Mouse (Mus musculus) urinary bladder, postnatal 10 days (tissue): ENCODE results near the gene Lrrtm3.

Experiments used
- DNase-seq: peaks from one replicate; pipeline ENCODE4 v3.0.0; 2022; ENCODE audit warnings: low spot score

Lrrtm3 gene

DNA sequence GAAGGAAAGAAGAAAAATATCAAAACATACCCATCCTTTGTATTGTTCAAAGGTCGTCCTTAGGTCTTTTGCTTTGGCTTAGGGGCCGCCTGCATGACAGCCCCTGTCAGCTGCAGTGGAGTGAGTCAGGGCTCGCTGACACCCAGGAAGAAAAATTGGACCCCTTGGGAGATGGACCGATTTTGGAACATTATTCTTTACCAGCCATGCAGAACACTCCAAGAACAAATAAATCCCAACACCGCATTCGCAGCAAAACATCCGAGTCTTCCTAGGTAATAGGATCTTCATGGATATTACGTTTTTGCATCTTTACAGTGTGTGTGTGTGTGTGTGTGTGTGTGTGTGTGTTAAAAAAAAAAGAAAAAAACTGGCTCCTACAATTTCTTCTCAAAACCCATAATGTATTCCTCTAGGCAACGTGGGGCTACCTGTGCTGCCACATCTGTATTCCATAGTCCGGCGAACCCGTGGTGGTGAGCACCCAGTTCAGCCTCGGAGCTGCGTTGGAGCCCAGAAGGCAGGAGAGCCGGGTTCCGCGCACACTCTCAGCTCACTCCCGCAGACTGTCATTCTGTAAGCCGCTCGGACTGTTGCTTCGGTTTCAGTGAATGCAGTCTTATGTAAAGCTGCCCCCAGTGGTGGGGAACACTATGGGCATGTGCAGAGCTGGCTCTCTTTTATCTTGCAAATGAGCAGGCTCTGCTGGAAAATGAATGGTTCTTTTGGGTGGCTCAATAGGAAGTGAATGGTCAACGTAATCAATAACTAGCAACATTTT lies at the start of gene Lrrtm3:
Gene Lrrtm3, minus strand, starts transcription at position 598 of the 781 bp plus-strand sequence.
- no peak for DNase-seq

DNA sequence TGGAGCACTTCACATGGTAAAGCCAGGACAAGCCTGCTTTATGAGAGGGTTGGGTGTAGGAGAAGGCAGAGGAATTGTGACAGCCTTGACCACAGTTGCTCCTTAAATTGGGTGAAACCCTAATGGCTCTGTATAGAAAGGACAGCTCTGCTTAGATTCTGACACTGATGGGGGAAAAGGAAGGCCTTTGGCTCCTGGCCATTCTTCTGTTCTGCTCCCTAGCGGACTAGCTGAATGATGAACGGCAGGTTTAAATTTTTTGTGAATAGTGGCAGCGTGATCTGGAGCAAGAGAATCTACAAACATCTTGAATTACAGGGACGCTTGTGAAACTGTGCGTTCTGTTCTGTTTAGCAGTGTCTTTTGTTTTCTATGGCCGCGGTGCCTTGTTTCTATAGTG lies 45.4 kb upstream of the Lrrtm3 start:
- DNase-seq = no peak

DNA sequence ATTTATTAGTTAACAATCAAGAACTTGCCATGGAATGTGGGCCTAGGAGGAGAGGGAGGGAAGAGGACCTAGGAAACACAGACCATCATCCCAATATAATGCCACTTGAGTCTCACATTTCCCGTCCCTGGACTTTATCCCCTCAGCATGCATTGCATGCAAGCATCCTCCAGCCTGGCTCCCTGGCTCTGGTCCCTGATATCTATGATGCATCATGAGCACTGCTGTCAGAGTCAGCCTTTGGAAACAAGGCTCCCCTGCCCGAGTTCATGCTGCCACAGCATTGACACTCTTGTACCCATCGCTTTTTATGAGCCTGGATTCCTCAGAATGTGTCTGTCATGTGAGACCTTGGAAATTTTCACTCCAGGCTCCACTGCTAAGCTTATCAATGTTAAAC lies 43.4 kb upstream of the Lrrtm3 start:
- DNase-seq = no peak

DNA sequence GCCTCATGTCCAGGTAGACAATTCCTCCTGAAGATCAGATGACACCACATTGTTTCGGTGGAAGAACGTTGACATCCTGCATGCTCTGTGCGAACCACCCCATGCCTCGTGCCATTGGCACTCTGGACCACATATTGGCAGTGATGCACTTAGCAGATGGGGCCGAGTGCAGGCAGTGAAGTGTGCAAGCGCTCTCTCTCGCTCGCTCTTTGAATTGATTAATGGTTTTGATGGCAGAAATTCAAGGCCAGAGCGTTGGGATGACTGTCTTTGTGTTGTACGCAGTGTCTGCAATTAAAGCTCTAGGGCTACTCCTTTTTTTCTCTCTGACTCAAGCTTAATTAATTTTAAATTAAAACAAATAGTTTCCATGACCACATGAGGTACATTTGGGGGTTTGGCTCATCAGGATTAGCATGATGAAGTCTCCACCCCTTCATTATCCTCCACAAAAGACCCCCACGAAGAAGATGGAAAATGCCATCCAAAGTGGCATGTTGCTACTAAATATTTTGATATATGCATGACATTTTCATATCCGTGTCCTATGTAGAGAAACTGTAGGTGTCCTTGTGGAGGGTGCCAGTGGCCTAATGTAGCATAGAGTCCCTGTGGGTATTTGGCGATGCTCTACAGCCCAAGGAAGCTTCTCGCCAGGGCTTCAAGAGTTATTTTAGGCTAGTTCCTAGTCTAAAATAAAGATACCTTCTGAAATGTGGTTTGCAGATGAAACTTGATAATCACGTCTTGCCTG lies 40.5 kb upstream of the Lrrtm3 start:
- no peak for DNase-seq

DNA sequence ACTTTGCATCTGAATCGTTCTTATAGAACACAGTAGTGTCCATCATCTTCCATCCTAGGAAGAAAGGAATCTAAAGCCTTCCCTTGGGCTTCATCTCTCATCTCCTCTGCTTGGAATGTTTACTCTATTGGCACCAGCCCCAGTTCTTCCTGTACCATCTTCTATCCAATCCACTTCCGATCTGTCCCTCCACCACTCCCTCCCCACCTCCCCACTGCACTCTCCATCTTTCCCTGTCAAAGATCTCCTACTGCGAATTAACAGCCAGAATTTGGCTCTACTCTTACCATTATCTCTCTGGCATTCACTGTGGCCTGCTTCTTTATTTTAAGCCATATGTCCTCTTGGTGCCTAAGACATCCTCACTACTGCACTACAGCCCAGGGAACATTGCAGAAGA lies 28.8 kb upstream of the Lrrtm3 start:
- no peak for DNase-seq

DNA sequence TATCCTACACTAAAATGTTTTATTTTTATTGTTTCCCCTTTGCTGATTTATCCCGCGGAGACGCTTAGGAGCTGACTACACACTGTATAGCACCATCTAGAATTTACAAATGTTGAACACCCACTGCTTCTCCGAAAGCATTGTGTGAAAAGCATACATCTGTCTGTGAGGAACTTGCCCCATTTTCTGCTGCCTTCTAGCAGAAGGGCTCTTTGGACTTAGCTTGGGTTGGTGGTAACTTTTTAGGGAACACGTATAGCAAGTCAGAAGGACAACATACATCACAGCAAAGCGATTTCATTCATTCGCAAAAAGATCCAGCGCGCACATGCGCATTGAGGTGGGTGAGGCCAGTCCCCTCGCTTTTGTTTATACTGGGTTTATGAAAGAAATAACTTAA lies 25.2 kb upstream of the Lrrtm3 start:
- DNase-seq = no peak

DNA sequence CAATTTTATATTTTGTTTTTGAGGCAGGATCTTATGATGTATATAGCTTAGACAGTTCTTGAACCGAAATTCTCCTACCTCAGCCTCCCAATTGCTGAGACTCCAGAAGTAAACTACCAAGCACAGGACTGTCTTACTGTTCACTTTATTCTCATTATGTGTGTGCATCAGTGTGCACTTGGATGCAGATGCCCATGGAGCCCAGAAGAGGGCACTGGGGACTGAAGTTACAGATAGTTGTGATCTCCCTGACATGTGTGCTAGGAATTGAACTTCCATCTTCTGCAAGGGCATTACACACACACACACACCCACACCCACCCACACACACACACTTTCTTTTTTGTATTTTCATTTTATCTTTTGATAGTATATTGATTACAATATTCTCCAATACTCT lies 6.5 kb upstream of the Lrrtm3 start:
- no peak for DNase-seq

DNA sequence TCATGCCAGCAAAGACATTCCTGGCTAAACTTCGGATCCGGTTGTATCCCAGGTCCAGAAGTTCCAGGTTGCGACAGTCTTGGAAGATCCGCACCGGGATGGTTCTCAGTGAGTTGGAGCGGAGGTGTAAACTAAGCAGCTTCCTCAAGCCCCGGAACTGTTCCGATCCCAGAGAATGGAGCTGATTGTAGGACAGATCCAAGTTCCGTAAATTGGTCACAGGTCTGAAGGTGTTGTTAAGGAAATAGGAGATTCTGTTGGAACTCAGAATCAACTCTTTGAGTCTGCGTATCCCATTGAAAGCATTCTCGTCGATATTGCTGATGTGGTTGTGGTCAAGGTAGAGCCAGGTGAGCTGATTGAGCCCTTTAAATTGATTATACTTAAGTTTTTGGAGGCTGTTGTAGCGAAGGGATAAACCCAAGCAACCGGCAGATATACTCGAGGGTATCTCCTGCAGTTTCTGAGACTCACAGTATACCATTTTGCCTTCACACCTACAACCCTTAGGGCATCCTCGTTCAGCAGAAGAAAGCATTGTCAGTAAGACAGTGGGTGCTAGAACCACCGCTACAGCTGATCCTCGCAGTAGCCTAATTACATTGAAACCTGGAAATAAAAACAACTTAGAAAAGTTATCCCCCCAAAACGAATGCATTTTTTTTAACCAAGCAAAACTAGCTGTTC lies 1.2 kb downstream of the Lrrtm3 start:
- no peak for DNase-seq

DNA sequence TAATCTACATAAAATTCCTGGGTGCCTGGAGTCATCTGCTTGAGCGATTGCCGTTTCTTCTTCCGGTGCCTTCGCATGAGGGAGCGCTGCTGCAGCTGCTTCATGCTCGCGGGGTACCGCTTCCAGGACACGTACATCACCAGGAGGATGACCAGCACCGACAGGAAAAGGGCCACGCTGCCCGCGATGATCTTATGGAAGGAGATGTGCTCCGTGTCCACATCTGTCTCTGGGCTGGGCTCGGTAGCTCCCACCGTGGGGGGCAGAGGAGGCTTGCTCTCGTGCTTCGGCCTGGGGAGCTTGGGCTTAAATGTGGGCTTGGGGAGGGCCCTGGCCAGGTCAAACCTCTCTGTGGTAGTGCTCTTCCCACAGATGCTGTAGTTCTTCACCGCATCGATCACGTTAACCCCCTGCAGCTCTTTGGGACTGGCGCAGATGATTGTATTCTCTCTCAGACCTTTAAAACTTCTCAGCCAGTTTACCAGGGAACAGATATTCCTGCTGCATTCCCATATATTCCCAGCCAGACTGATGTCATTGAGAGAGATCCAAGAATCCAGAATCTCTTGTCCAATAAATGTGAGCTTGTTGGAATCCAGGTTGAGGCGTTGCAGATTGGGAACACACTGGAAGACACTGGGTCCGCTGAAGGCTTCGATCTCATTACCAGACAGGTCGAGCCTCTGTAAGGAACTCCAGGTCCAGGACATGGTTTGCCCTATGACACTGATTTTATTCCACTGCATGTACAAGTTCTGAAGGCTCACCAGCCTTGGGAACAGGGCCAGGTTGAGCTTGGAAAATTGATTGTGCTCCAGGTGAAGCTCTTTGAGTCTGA lies 1.9 kb downstream of the Lrrtm3 start:
- DNase-seq = no peak

DNA sequence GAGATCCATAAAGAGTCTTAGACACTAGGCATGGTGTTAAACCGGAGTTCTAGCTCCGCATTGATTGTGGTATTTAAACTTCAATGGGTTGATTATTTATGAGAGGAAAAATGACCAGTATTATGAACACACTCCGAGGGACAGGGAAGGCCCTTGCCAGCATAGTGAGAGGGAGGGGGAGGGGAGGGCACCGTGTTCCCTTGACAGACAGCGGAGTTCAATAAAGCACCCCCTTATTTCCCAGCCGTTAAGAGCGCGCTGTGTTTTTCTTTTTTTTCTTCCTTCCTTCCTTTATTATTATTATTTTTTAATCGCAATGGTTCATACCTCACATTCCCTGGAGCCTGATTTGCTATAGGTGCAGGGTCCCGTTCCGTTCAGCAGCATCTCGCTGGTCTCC lies 2.6 kb downstream of the Lrrtm3 start:
- no peak for DNase-seq

DNA sequence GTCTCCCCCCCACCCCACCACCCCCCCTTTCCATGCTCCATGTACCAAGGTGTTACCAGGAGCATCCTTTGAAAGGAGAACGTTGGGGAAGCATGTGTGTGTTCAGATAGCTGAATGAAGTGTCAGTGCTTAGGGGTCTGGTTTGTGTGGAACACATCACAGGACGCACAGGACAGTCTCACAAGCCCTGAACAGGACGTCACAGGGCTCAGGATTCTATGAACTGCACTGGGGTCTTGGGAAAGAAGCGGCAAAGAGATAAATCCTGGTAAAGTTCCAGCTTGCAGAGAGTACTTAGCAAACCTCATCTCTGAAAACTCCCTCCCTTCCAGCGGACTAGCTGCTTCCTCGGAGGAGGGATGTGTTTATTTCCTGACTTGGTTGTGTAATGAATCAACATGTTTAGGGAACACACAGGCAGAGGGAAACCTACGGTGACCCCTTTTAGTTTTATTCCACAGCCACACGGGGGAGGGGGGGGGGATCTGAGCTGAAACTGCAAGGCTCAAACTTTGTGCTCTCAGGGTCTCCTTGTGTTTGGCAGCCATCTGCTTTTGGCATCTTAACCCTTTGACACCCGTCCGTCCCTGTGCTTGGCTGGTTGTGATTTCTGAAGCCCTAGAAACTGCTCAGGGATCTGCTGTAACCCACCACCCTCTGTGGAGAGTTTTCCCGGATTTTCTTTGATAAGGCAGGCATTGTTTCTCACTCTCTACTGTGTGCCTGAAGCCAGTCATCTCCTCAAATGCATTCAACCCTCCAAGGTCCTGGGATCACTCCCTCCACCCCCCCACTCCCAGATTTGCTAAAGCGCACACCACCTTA lies 3.3 kb downstream of the Lrrtm3 start:
- DNase-seq = no peak

DNA sequence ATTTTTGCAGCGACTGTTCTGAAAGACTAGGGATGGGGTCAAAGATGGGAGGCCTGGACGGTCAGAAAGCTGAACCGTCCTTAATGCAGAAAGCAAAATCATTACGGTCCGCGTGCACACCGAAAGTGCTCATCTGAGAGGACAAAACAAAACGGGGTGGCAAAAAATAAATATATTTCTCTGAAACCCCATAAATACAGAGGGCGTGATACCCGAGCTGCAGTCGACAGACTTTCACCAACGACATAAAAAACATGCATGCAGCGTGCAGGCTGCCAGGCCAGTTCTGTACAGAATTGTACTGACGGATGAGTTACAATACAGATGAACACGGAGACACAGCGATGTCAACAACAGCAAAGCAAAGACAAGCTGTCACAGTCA lies 3.9 kb downstream of the Lrrtm3 start:
- no peak for DNase-seq

DNA sequence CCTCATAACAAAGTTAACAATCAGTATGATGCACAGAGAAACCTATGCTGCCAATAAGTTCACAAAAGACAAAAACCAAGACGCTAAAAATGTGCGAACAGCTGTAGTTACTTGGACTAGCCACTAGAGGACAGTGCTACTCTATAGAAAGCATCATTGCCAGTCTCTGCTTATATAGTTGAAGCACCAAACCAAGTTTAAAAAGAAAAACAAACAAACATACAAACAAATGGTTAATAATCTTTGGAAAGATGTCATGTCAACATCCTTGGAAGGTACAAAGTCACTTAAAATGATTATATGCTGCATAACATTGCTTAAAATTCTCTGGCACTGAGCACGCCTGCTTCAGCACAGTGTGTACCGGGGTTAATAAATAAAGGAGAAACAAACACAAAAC lies 5.6 kb downstream of the Lrrtm3 start:
- no peak for DNase-seq

DNA sequence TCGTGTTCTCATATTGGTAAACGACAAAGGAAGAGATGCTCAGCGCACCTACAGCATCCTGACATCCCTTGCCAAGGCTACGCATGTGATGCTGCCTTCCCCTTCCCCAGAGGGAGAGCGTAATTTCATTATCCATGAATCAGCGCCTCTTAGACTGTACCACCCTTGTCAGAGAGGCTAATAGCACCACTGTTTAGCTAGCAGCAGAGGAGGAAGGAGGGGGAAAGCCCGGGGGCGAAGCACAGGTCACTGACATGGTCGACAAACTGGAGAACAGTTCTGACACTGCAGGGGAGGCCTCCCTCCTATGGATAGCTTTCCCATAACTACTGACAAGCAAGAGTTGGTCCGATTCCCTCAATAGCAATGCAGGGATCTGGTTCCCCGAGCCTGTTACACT lies 6.3 kb downstream of the Lrrtm3 start:
- DNase-seq = no peak

DNA sequence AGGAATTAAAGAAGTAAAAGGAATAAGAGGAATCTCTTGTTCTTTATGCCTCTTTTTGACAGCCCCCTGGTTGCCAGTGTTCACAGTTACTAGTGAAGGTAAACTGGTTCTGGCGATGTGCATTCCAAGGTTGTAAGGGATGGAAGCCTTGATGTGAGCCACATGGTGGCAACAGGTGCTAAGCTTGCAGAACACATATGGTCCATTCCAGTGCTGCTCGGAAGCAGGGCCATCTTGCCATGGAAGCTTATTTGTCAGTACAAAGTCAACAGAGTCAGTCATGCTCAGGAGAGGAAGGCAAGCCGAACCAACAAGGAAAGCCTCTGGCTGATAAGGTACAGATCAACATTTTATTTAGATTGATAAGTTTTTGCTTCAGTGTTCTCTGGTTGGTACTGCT lies 7.7 kb downstream of the Lrrtm3 start:
- DNase-seq = no peak

DNA sequence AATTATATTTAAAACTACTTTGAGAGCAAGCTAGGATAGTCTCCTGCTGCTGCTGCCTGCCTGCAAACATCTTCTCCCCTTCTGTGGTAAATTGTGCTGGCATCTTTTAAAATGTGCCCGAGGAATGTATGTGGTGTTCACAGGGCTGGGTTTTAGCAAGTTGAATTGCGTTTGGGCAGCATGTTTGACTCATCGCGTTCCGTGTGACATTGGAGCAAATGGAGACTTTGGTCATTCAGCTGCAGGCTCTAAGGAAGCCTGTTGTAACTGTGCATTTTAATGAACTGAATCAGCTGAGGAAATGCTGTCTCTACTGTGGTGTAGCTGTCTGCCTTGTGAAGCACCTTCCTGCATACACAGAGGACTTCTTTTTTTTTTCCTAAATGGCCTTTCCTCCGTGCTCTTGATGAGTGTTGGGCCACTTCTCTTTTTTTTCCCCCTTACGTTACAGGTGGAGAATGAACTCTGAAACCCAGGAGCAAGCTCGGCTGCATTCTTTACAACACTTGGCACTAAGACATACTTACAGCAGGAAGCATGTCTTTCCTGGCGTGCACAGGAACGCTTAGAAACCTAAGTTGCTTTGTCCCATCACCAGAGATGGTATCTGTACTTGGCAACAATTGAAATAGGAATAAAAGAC lies 13.5 kb downstream of the Lrrtm3 start:
- DNase-seq = no peak

DNA sequence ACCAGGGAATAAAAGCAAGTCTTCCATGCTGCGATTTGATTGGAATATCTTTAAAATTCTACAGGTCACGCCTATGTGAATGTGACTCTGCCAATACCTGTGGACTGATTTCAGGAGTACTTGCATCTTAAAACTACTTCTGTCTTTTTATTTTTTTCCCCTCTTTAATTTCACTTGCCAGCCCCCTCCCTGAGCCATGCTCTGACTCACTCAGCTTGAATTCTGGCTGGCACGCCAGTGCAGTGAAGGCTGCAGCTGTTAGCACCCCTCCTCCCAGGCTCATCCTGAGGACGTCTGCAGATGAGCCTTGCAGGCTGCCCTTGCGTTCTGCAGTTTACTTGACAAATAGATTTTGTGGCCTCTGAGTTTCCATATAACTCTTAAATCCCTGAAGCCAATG lies 14.1 kb downstream of the Lrrtm3 start:
- DNase-seq = no peak

DNA sequence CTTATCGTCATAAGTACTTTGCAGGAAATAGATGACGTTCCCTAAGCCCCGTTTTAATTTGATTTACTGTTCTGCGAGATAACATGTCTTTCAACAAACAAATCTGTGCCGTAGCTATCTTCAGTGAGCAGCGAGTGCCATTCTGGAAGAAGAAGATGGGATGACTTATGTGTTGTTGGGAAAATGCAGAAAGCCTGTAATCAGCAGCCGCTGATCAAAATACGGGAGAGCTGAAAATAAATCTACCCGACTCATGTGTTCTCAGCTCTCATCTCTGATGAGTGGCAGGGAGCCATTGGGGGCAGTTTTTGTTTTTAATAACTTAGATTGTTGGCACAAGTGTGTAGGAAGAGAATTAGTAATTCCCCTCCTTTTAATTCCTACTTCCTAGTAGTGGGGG lies 26.4 kb downstream of the Lrrtm3 start:
- no peak for DNase-seq

DNA sequence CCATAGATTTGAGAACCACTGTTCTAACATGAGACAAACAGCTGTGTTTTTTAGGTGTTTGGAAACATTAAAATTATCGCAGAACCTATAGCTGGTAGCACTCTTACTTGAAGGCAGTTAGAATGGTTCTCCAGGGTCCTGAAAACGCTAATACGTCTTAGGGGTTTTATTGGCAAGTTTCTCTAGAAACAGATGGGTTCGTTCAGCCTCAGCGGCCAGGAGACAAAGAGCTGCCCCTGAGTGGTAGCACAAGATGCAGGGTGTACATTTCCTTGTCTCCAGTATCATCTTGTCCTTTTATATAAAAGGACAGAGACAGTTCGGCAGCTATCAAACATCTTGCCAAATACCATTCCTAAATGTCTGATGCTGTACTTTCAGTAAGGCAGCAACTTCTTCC lies 40.1 kb downstream of the Lrrtm3 start:
- no peak for DNase-seq

DNA sequence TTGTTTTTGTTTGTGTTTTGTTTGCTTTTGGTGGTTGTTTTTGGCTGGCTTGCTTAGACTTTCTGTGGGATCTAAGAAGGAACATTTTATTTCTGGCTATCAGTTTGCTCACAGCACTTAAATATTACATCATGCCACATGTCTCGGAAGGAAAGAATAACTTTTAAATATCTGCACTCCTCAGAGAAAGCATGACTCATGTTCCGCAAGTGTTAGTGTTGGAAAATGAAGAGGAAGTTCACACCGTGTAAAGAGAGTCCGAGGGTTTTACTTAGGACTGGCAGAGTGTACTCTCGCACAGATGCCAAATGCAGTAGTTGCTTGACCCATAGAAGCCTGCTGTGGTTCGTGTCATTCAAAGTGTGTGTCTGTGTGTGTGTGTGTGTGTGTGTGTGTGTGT lies 40.9 kb downstream of the Lrrtm3 start:
- DNase-seq = no peak

DNA sequence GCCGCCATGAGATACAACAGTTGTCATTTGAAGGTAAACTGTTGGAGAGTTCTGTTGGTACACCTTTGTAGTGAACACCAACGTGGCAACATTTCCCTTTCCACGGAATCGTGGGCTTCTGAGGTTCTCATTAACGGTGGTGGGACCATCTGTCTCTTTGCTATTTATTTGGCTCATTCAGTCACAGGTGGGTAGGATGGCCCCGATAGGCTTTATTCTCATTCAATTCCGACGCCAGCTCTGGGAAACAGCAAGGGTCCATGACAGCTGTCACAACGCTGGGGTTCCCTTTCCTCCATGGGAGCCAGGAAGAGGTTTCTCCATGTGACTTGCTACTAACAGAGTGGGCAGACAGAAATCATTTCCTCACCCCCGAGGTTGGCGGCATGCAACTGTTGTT lies 48.2 kb downstream of the Lrrtm3 start:
- no peak for DNase-seq
